In the genomic region with DNA sequence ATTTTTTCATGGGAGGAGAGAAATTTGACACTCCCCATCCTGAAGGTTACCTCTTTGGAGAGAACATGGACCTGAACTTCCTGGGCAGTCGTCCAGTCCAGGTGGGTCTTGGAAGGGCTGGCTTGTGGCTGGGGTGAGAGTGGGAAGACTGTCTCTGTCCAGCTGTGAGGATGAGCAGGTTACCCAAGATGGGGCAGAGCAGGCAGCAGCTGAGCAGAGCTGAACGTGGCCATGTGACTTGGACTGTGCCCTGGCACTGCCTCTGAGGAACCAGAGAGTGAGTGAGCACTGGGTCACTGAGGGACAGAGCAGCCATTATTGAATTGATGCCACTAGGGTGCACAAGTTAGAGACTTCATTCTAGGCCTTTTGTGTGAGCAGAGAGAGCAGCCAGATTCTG, we compare ENCODE assay signal across 15 mouse cellular contexts. TPM values are rescaled to one million over a fixed set of nuclear protein-coding genes. Genes with fewer than 3 reads are reported as not detected.
DNase-seq lines count a peak whose midpoint lies in the region; ATAC-seq lines count a peak whose summit lies in the region.
"Had no signal": no experiment of that assay in that cellular context is flagged by ENCODE, and none has a peak within 500 bp of the region (broad histone marks: within the 10 kb centered on the region; RNA-seq: fewer than 3 reads in every experiment).

No protein-coding gene starts in this region.

- H3K9ac ChIP-seq in heart, embryonic 12.5 days = no peak overlapping the region
- H3K9ac ChIP-seq: heart, embryonic 15.5 days; neural tube, embryonic 12.5 days had no signal

- no peaks in the 10 kb centered on the region for H3K9me3 ChIP-seq in heart, embryonic 12.5 days (replicated peaks)
- H3K9me3 ChIP-seq: heart, embryonic 15.5 days; neural tube, embryonic 12.5 days had no signal

- peaks cover 18% of the 10 kb centered on the region for H3K4me1 ChIP-seq in heart, embryonic 12.5 days (replicated peaks)
- H3K4me1 ChIP-seq: neural tube, embryonic 12.5 days had no signal

- no peaks in the 10 kb centered on the region for H3K27me3 ChIP-seq in heart, embryonic 12.5 days (replicated peaks)
- H3K27me3 ChIP-seq: heart, embryonic 15.5 days; neural tube, embryonic 12.5 days had no signal

- no peak overlapping the region for H3K27ac ChIP-seq in heart, embryonic 12.5 days (ENCODE audit: poor library complexity, severe bottlenecking)
- H3K27ac ChIP-seq: heart, embryonic 15.5 days; neural tube, embryonic 12.5 days had no signal

- no peak for ATAC-seq in heart, embryonic 12.5 days (ENCODE audit: insufficient number of reproducible peaks, low FRiP score)

- WGBS in heart, embryonic 12.5 days = 77% methylated on average over 2 of the region's 2 CpGs

- H3K36me3 ChIP-seq in heart, embryonic 12.5 days = peaks cover 50% of the 10 kb centered on the region

- no peak overlapping the region for H3K4me2 ChIP-seq in heart, embryonic 12.5 days
- H3K4me2 ChIP-seq: heart, embryonic 15.5 days; neural tube, embryonic 12.5 days had no signal

- peak; percentile 93 for DNase-seq in heart, adult 11 months
- peak; percentile 62 for DNase-seq in layer of hippocampus, adult 9-11 months
- DNase-seq in layer of hippocampus, postnatal 36 days = no peak
- DNase-seq in testis, postnatal 14 days (ENCODE audit: low spot score) = peak; percentile 35
- no peak for DNase-seq in testis, postnatal 10 days (ENCODE audit: low spot score)
- no peak for DNase-seq in thymus, postnatal 0 days (ENCODE audit: low spot score)
- DNase-seq: adrenal gland, adult 2 months; cerebellum, adult 11-12 months; embryo, embryonic 11 days; lung, postnatal 10 days; midbrain, embryonic 14.5 days; retina, postnatal 1 day had no signal

- H3K4me3 ChIP-seq in heart, embryonic 12.5 days = no peak overlapping the region
- H3K4me3 ChIP-seq: heart, embryonic 15.5 days; neural tube, embryonic 12.5 days had no signal

RNA-seq across cellular contexts. Expression of a gene that starts 21.3 kb away (rescaled TPM):
- 114 and 116 TPM in 2 replicates for polyA plus RNA-seq in heart, embryonic 12.5 days (2016; fragmentation: Nextera tagmentation; extraction: Ambion mirVana)
- 100 to 1,000 TPM; 213 TPM for total RNA-seq in layer of hippocampus, postnatal 36 days (2021)
- polyA plus RNA-seq in thymus, postnatal 0 days (2015; fragmentation: Nextera tagmentation; extraction: Ambion mirVana) = 31.1 and 31.7 TPM in 2 replicates

RNA-seq across cellular contexts. Expression of a gene that starts 27.3 kb away (rescaled TPM):
- polyA plus RNA-seq in heart, embryonic 12.5 days (2016; fragmentation: Nextera tagmentation; extraction: Ambion mirVana) = 26.8 and 27.1 TPM in 2 replicates
- 10 to 100 TPM; 91.3 to 94.9 TPM for total RNA-seq in layer of hippocampus, postnatal 36 days (2021)
- polyA plus RNA-seq in thymus, postnatal 0 days (2015; fragmentation: Nextera tagmentation; extraction: Ambion mirVana) = 57.5 and 62.3 TPM in 2 replicates

RNA-seq across cellular contexts. Expression of a gene that starts 31.2 kb away (rescaled TPM):
- polyA plus RNA-seq in heart, embryonic 12.5 days (2016; fragmentation: Nextera tagmentation; extraction: Ambion mirVana) = 92.3 and 97.3 TPM in 2 replicates
- total RNA-seq in layer of hippocampus, postnatal 36 days (2021) = 10 to 100 TPM; 76.4 to 82.1 TPM
- polyA plus RNA-seq in thymus, postnatal 0 days (2015; fragmentation: Nextera tagmentation; extraction: Ambion mirVana) = 150 and 151 TPM in 2 replicates

RNA-seq across cellular contexts. Expression of a gene that starts 56.6 kb away (rescaled TPM):
- polyA plus RNA-seq in heart, embryonic 12.5 days (2016; fragmentation: Nextera tagmentation; extraction: Ambion mirVana) = 34.4 and 34.8 TPM in 2 replicates
- total RNA-seq in layer of hippocampus, postnatal 36 days (2021) = 10 to 100 TPM; 75.0 to 83.5 TPM
- 45.3 and 50.3 TPM in 2 replicates for polyA plus RNA-seq in thymus, postnatal 0 days (2015; fragmentation: Nextera tagmentation; extraction: Ambion mirVana)

Comparison
In these comparisons a context has a peak if more than half of its experiments do, and no peak if none do; other contexts are left out.
1. DNase-seq: peak in heart, adult 11 months (single experiment), layer of hippocampus, adult 9-11 months (single experiment) and testis, postnatal 14 days (single experiment); none in layer of hippocampus, postnatal 36 days (0 of 2), testis, postnatal 10 days (single experiment) and thymus, postnatal 0 days (single experiment).